In the genomic region with DNA sequence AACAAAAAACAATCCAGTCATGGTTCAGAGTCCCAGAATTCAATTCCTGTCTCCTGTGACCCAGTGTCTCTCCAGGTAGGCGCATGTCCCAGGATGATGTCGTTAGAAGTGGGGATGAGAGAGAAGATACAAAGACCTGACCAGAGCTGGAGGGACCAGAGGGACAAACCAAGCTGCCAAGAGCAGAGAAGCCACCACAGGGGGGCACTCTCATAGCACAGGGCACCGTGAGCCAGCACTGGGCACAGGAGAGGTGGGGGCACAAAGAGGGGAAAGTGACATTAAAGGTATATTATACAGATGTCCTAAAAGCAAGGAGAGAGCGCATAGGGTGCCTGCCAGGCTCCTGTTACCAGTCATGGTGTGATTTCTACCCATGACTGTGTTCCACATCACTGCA, we compare ENCODE assay signal across 8 mouse cellular contexts. TPM values are rescaled to one million over a fixed set of nuclear protein-coding genes. Genes with fewer than 3 reads are reported as not detected.
DNase-seq lines count a peak whose midpoint lies in the region; ATAC-seq and TF ChIP-seq lines count a peak whose summit lies in the region.

No protein-coding gene starts in this region.

- 0 out of 2 replicates have a peak overlapping the region, but pooled peaks have one; percentile 4 for H3K27ac ChIP-seq in gastrocnemius, adult 2 months
- H3K27ac ChIP-seq in liver, postnatal 0 days (ENCODE audit: low read depth) = no peak overlapping the region
- no peak overlapping the region for H3K27ac ChIP-seq in liver, embryonic 12.5 days

- H3K4me2 ChIP-seq in liver, postnatal 0 days (ENCODE audit: low read depth, low read length) = no peak overlapping the region
- no peak overlapping the region for H3K4me2 ChIP-seq in liver, embryonic 12.5 days

- H3K4me3 ChIP-seq in gastrocnemius, adult 2 months = no peak overlapping the region
- H3K4me3 ChIP-seq in liver, postnatal 0 days (ENCODE audit: low read depth, low read length) = no peak overlapping the region
- H3K4me3 ChIP-seq in liver, embryonic 12.5 days = no peak overlapping the region

- no peak for TF ChIP-seq EP300 in liver, postnatal 0 days (IDR thresholded peaks at IDR 0.05; ENCODE audit: low read depth)

- H3K9ac ChIP-seq in liver, postnatal 0 days (replicated peaks) = no peak overlapping the region
- H3K9ac ChIP-seq in liver, embryonic 12.5 days = no peak overlapping the region

- ATAC-seq in liver, postnatal 0 days = no peak
- ATAC-seq in liver, embryonic 12.5 days = no peak

- H3K36me3 ChIP-seq in liver, postnatal 0 days (replicated peaks; ENCODE audit: insufficient read depth, low read length) = no peaks in the 10 kb centered on the region
- H3K36me3 ChIP-seq in liver, embryonic 12.5 days = no peaks in the 10 kb centered on the region

- no peaks in the 10 kb centered on the region for H3K27me3 ChIP-seq in liver, postnatal 0 days (ENCODE audit: insufficient read depth, low read length)
- H3K27me3 ChIP-seq in liver, embryonic 12.5 days (replicated peaks) = peaks cover 11% of the 10 kb centered on the region; the same call in 1 of the 2 replicates

- 54% methylated on average over 4 of the region's 4 CpGs for WGBS in liver, postnatal 0 days (ENCODE audit: insufficient replicate concordance)
- WGBS in liver, embryonic 12.5 days (ENCODE audit: insufficient replicate concordance) = 43% methylated on average over 4 of the region's 4 CpGs

- no peak for DNase-seq in gastrocnemius, adult 2 months
- no peak for DNase-seq in gastrocnemius, postnatal 36 days
- no peak for DNase-seq in liver, postnatal 0 days
- DNase-seq in NIH3T3 (ENCODE audit: low read depth) = peak; percentile 18
- peak; percentile 51 to 77 for DNase-seq in layer of hippocampus, postnatal 25 days (ENCODE audit: extremely low spot score in 1 of 2, low spot score in 1 of 2)
- DNase-seq in urinary bladder, postnatal 14 days (ENCODE audit: low spot score) = no peak
- no peak for DNase-seq in gastrocnemius, postnatal 14 days

- peak; percentile 64 for TF ChIP-seq CTCF in gastrocnemius, adult 2 months (IDR thresholded peaks at IDR 0.05)
- peak; percentile 51 for TF ChIP-seq CTCF in liver, postnatal 0 days (IDR thresholded peaks at IDR 0.05; ENCODE audit: low read depth)

- intact Hi-C loops in gastrocnemius, adult 2 months (cut with DNase I) = loop anchor here (2.0 to 10.0 kb wide), 2 partner anchors 100 to 186 kb away; no protein-coding TSS in a partner anchor
- intact Hi-C loops in gastrocnemius, postnatal 36 days (cut with DNase I) = no loop called here
- intact Hi-C loops in gastrocnemius, postnatal 14 days (cut with DNase I; ENCODE audit: low total_unique reads) = loop anchor here (5.0 kb wide), 1 partner anchor 98 kb away; no protein-coding TSS in a partner anchor

- peaks cover 3% of the 10 kb centered on the region; the same call in 1 of the 2 replicates for H3K4me1 ChIP-seq in liver, postnatal 0 days (ENCODE audit: insufficient read depth)
- H3K4me1 ChIP-seq in liver, embryonic 12.5 days = peaks cover 10% of the 10 kb centered on the region

- H3K9me3 ChIP-seq in liver, postnatal 0 days (ENCODE audit: low read length) = no peaks in the 10 kb centered on the region
- H3K9me3 ChIP-seq in liver, embryonic 12.5 days (replicated peaks) = no peaks in the 10 kb centered on the region

RNA-seq across cellular contexts. Expression of gene Clmn, which starts 25.9 kb away (rescaled TPM):
- total RNA-seq in gastrocnemius, adult 2 months (2021) = 1 to 10 TPM; 2.6 to 3.2 TPM
- total RNA-seq in gastrocnemius, postnatal 36 days (2021) = 1 to 10 TPM; 1.9 to 2.1 TPM
- 1.9 and 2.5 TPM in 2 replicates for polyA plus RNA-seq in liver, postnatal 0 days (2015; fragmentation: Nextera tagmentation; extraction: Ambion mirVana)
- 0.37 and 0.38 TPM in 2 replicates for polyA plus RNA-seq in liver, embryonic 12.5 days (2016; fragmentation: Nextera tagmentation; extraction: Ambion mirVana)
- 10 to 100 TPM; 81.0 to 83.2 TPM for total RNA-seq in layer of hippocampus, postnatal 25 days (2021)
- 1 to 10 TPM; 2.3 to 2.5 TPM for total RNA-seq in gastrocnemius, postnatal 14 days (2021)

Comparison
In these comparisons a context has a peak if more than half of its experiments do, and no peak if none do; other contexts are left out.
1. DNase-seq: peak in NIH3T3 (single experiment) and layer of hippocampus, postnatal 25 days (2 of 2); none in gastrocnemius, adult 2 months (single experiment), gastrocnemius, postnatal 36 days (0 of 2), liver, postnatal 0 days (single experiment), urinary bladder, postnatal 14 days (single experiment) and gastrocnemius, postnatal 14 days (single experiment).
2. RNA of gene Clmn, which starts 25.9 kb away (total RNA-seq): 81.0 to 83.2 TPM in layer of hippocampus, postnatal 25 days; 2.6 to 3.2 TPM in gastrocnemius, adult 2 months, 2.3 to 2.5 TPM in gastrocnemius, postnatal 14 days and 1.9 to 2.1 TPM in gastrocnemius, postnatal 36 days; every median in the first group is over 10 times any median in the second.